Mouse (Mus musculus) heart, embryonic 11.5 days (tissue): ENCODE measurements around the gene Ttc7b. TPM values are rescaled to one million over a fixed set of nuclear protein-coding genes. Genes with fewer than 3 reads are reported as not detected.

Experiments used
- ATAC-seq: fragments of 200-750 bp; cut with Nextera tagmentation; replicated peaks from 2 replicates; pipeline ENCODE4 v1.8.0; 2017; ENCODE audit warnings: moderate library complexity; ENCODE audit not compliant: insufficient number of reproducible peaks, low FRiP score, low TSS enrichment
- H3K27ac ChIP-seq: fragments of 300-500 bp; sonication (generic); 2 replicates; pipeline ENCODE4 v1.5.1; 2014; ENCODE audit warnings: mild to moderate bottlenecking, low read depth, low read length
- H3K27me3 ChIP-seq: fragments of 300-500 bp; sonication (generic); 2 replicates; pipeline ENCODE4 v1.6.1; 2014; ENCODE audit warnings: mild to moderate bottlenecking, low read length, mixed read lengths; ENCODE audit not compliant: control insufficient read depth, insufficient read depth
- H3K36me3 ChIP-seq: fragments of 300-500 bp; sonication (generic); 2 replicates; pipeline ENCODE4 v1.6.1; 2014; ENCODE audit warnings: mild to moderate bottlenecking, low read length, moderate library complexity, mixed read lengths; ENCODE audit not compliant: control insufficient read depth, insufficient read depth
- H3K4me1 ChIP-seq: fragments of 300-500 bp; sonication (generic); 2 replicates; pipeline ENCODE4 v1.6.1; 2014; ENCODE audit warnings: low read length; ENCODE audit not compliant: control insufficient read depth, insufficient read depth
- H3K4me2 ChIP-seq: fragments of 300-500 bp; sonication (generic); 2 replicates; pipeline ENCODE4 v1.6.1; 2014; ENCODE audit warnings: mild to moderate bottlenecking, moderate library complexity
- H3K4me3 ChIP-seq: fragments of 300-500 bp; sonication (generic); 2 replicates; pipeline ENCODE4 v1.5.1; 2014; ENCODE audit warnings: low read depth, low read length
- H3K9ac ChIP-seq: fragments of 300-500 bp; sonication (generic); 2 replicates; pipeline ENCODE4 v1.6.1; 2014; ENCODE audit warnings: mild to moderate bottlenecking, low read depth, low read length, moderate library complexity
- H3K9me3 ChIP-seq: fragments of 300-500 bp; sonication (generic); replicated peaks from 2 replicates; pipeline ENCODE4 v1.6.1; 2016; ENCODE audit warnings: low read length; ENCODE audit not compliant: control insufficient read depth
- WGBS: fragments of 180-500 bp; shearing (Covaris S2); extraction: QIAGEN DNeasy Blood & Tissue Kit; methylation state at CpG from one replicate; pipeline ENCODE4 v1.1.7; 2014; ENCODE audit not compliant: insufficient replicate concordance; 5-methylcytosine and 5-hydroxymethylcytosine counted together
- polyA plus RNA-seq: library from polyadenylated mRNA; unstranded; fragments of >200 nt; fragmentation: Nextera tagmentation; extraction: Ambion mirVana; gene quantifications from 2 replicates; pipeline ENCODE4 v1.2.1, GENCODE M21; 2014

The Ttc7b gene
- polyA plus RNA-seq, 1 experiment from 2014 or later, result 11.4 TPM

GRCm38 (mm10) chr12:100470295-100470694 lies 50.3 kb downstream of the Ttc7b start:
- Histone ChIP-seq H3K9me3 (no peaks in the 10 kb centered on the region), H3K4me2 (no peak overlapping the region), H3K27ac (no peak overlapping the region), H3K4me3 (no peak overlapping the region), H3K36me3 (0 out of 2 replicates have a peak, but pooled peaks cover 2% of the 10 kb centered on the region), H3K27me3 (no peaks in the 10 kb centered on the region), H3K4me1 (peaks cover 2% of the 10 kb centered on the region; the same call in 1 of the 2 replicates), H3K9ac (no peak overlapping the region)
- WGBS, result 71% methylated on average over 9 of the region's 9 CpGs
- ATAC-seq, result no peak

DNA sequence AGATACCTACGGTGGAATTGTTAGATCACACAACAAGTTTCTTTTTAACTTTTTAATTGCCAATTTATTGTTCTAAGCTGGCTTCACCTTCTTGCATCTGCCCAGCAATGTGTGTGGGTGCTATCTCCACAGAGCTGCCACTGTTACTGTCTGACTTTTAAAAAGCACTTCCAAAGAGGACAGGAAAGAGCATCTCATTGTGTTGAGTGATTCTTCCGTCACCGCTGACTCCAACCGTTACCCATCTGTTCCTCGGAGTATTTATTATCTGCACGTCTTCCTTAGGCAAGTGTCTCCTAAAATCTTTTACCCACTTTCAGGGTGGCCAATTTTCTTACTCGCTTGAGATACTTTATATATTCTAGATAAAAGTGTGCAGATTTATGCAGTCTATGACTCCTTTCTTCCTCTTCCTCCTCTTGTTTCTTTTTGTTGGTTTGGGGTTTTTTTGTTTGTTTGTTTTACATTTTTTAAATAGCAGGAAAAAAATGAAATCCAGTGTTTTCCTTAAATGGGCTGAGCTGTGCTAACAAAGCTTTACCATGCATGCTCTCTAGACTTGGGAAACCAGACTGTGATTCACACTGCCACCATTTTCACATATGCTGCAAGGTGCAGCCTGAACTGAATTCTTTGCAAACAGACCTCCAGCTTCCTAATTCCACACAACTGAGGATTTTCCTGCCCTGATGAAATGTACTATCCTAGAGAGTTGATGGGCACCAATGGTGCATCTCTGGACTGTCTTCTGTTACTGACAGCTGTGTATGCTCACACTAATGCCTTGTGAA lies 50.9 kb downstream of the Ttc7b start:
- no peak for ATAC-seq
- peaks cover 1% of the 10 kb centered on the region; the same call in 1 of the 2 replicates for H3K4me1 ChIP-seq
- H3K36me3 ChIP-seq, result 0 out of 2 replicates have a peak, but pooled peaks cover 2% of the 10 kb centered on the region
- H3K4me2 ChIP-seq, result no peak overlapping the region
- no peaks in the 10 kb centered on the region for H3K9me3 ChIP-seq
- 79% methylated on average over 7 of the region's 7 CpGs for WGBS
- no peak overlapping the region for H3K27ac ChIP-seq
- H3K27me3 ChIP-seq, result no peaks in the 10 kb centered on the region
- no peak overlapping the region for H3K4me3 ChIP-seq
- no peak overlapping the region for H3K9ac ChIP-seq

DNA sequence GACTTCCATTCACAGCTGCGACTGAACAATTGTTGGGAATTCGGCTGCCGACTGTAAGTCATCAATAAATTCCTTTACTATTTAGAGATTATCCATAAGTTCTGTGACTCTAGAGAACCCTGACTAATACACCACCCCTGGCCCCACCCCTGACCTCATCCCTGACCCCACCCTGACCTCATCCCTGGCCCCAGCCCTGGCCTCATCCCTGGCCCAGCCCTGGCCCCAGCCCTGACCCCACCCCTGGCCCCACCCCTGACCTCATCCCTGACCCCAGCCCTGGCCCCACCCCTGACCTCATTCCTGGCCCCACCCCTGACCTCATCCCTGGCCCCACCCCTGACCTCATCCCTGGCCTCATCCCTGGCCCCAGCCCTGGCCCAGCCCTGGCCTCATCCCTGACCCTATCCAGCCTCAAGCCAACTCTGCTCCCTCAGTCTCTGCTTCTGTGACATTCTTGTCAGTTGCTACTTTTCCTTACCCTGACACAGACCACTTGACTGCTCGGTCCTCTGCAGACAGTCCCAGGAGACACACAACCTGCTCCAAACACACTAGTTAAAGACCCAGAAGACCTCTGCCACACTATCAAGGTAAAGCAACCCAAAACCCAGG lies 55.4 kb downstream of the Ttc7b start:
- Histone ChIP-seq H3K9me3 (no peaks in the 10 kb centered on the region), H3K27me3 (no peaks in the 10 kb centered on the region), H3K4me3 (no peak overlapping the region), H3K4me2 (no peak overlapping the region), H3K9ac (no peak overlapping the region), H3K4me1 (no peaks in the 10 kb centered on the region), H3K36me3 (0 out of 2 replicates have a peak, but pooled peaks cover 2% of the 10 kb centered on the region), H3K27ac (no peak overlapping the region)
- 67% methylated on average over 1 of the region's 4 CpGs for WGBS
- peak; percentile 49; the same call in 1 of the 2 replicates for ATAC-seq

GRCm38 (mm10) chr12:100457701-100458100 lies 62.9 kb downstream of the Ttc7b start:
- Histone ChIP-seq H3K4me1 (peaks cover 15% of the 10 kb centered on the region), H3K4me2 (no peak overlapping the region), H3K4me3 (no peak overlapping the region), H3K9ac (no peak overlapping the region), H3K27me3 (no peaks in the 10 kb centered on the region), H3K36me3 (no peaks in the 10 kb centered on the region), H3K27ac (no peak overlapping the region), H3K9me3 (no peaks in the 10 kb centered on the region)
- ATAC-seq, result no peak
- WGBS, result 94% methylated on average over 7 of the region's 7 CpGs

DNA sequence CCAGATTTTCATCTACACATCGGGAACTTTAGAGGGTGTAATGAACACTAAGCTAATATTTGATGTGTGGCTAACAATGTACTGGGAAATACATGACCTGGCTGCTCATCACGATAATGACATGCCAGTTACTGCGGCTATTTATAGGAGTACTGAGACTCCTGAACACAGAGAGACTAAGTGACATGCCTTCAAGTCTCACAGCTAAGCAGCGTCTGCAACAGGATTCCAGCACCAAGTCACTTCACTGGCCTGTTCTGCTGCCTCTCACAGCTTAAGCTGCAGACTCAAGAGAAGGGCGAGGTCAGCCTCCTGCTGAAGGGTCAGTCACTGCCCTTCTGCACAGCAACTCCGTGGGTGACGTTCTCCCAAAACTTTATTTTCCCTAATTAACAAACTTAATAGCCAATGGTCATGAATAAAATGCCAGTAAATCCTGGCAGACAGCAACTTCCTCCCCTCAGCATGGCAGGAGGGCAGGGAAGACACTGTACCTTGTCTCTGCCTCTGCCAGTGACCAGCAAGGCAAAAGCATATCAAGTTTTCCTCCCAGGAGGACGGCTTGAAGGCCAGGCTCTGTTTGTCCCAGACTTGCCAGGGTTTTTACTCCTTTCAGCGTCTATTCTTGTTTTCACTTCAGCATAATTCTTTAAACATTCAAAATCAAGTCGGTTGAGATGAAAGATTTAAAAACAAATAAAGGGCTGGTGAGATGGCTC lies 64.2 kb downstream of the Ttc7b start:
- Histone ChIP-seq H3K4me2 (0 out of 2 replicates have a peak overlapping the region, but pooled peaks have one; percentile 4), H3K4me1 (peaks cover 15% of the 10 kb centered on the region), H3K27ac (peak overlapping the region; percentile 81), H3K27me3 (no peaks in the 10 kb centered on the region), H3K9me3 (no peaks in the 10 kb centered on the region), H3K36me3 (no peaks in the 10 kb centered on the region), H3K9ac (no peak overlapping the region), H3K4me3 (no peak overlapping the region)
- no peak for ATAC-seq
- WGBS, result 52% methylated on average over 10 of the region's 10 CpGs

DNA sequence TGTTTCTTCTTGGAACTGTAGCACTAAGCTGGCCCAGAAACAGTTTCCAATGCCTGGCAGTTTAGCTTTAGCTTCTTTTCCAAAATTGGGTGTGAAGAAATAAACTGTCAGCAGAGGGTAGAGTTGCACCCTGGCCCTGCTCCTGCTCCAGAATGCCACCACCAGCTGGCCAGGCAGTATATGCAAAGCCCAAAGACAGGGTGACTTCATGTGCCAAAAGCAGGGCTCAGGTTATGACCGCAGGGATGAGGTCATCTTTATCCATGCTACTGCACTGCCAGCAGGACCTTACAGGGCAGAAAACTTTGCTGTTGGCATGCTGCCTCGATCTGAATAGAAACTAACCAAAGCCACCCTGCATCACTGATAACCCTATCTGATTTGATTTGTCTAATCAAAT lies 65.2 kb downstream of the Ttc7b start:
- Histone ChIP-seq H3K27me3 (no peaks in the 10 kb centered on the region), H3K36me3 (no peaks in the 10 kb centered on the region), H3K4me3 (no peak overlapping the region), H3K27ac (peak overlapping the region; percentile 81; the same call in 1 of the 2 replicates), H3K9me3 (no peaks in the 10 kb centered on the region), H3K4me2 (no peak overlapping the region), H3K4me1 (peaks cover 15% of the 10 kb centered on the region), H3K9ac (no peak overlapping the region)
- 47% methylated on average over 2 of the region's 2 CpGs for WGBS
- no peak for ATAC-seq

DNA sequence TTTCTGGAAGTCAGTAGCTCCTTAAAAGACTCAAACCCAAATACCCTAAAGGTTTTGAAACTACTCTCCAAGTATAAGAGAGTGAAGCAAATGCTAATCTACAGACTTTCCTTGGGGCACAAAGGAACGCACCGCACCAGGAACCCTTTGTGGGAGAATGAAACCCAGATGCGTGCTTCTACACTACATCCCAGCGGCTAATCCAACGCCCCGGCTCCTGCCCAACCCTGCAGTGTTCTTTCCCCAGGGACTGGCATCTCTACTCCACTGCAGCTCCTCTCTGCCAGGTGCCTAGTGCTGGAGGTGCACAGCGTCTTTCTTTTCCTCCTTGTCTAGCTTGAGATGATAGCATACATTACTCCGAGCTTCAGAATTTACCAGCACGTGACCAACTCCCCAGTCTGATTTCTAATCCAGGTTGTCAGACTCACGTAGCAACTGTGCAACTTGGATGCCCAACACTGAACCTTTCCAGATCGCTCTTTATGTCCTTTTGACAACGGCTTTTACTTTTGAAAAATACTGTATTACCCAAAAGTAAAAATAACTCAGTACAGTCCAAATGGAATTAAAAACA lies 72.8 kb downstream of the Ttc7b start:
- no peak for ATAC-seq
- no peak overlapping the region for H3K27ac ChIP-seq

DNA sequence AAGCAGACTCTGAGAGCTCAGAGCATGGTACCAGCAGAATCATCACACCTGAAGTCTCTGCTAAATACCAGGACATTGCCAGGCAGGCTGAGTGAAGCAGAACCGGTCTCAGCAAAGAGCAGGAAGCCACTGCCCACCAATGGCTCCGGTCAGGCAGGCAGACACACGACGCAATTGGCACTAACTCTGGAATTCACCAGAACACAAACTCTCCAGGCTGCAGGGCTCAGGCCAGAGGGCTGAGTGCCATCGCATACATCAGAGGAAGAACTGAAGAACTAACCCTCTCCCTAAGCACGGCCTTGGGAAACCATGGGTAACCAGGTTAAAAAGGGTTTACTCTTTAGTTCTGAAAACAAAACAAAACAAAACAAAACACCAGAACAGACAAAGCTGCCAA lies 73.5 kb downstream of the Ttc7b start:
- no peaks in the 10 kb centered on the region for H3K27me3 ChIP-seq
- no peak overlapping the region for H3K4me2 ChIP-seq
- H3K36me3 ChIP-seq, result no peaks in the 10 kb centered on the region
- H3K9me3 ChIP-seq, result no peaks in the 10 kb centered on the region
- no peak overlapping the region for H3K27ac ChIP-seq
- no peak overlapping the region for H3K9ac ChIP-seq
- WGBS, result 75% methylated on average over 6 of the region's 6 CpGs
- 0 out of 2 replicates have a peak, but pooled peaks cover 4% of the 10 kb centered on the region for H3K4me1 ChIP-seq
- no peak overlapping the region for H3K4me3 ChIP-seq
- ATAC-seq, result no peak

More for the DNA sequence above, 72.8 kb downstream of the Ttc7b start:
- Histone ChIP-seq H3K4me1 (0 out of 2 replicates have a peak, but pooled peaks cover 4% of the 10 kb centered on the region), H3K4me3 (no peak overlapping the region), H3K9ac (no peak overlapping the region), H3K4me2 (no peak overlapping the region), H3K9me3 (no peaks in the 10 kb centered on the region), H3K27me3 (no peaks in the 10 kb centered on the region), H3K36me3 (no peaks in the 10 kb centered on the region)
- WGBS, result 78% methylated on average over 12 of the region's 12 CpGs
